Mouse (Mus musculus): ENCODE data around the gene Flt3l. TPM values are rescaled to one million over a fixed set of nuclear protein-coding genes. Genes with fewer than 3 reads are reported as not detected.

Gene Flt3l
- polyA plus RNA-seq, 1 experiment: 1.6 TPM

- TF ChIP-seq MAX (IDR thresholded peaks at IDR 0.05): no peak
- TF ChIP-seq USF1 (IDR thresholded peaks at IDR 0.05; ENCODE audit: low read depth): no peak
- no peak for TF ChIP-seq CEBPB (IDR thresholded peaks at IDR 0.05; ENCODE audit: low read depth)
- no peak for TF ChIP-seq MYOD1 (IDR thresholded peaks at IDR 0.05; ENCODE audit: control insufficient read depth, insufficient read length, low read depth)
- Histone ChIP-seq H3K36me3 (ENCODE audit: control insufficient read depth, insufficient read depth) (no peaks in the 10 kb centered on the region), H3K79me3 (ENCODE audit: low read depth) (no peaks in the 10 kb centered on the region), H3K79me2 (ENCODE audit: control insufficient read depth, insufficient read depth) (no peaks in the 10 kb centered on the region), H3K4me3 (ENCODE audit: insufficient read depth, poor library complexity, severe bottlenecking) (no peak overlapping the region), H3ac (ENCODE audit: control insufficient read depth, insufficient read length, low read depth) (no peak overlapping the region), H3K27me3 (ENCODE audit: control insufficient read depth, insufficient read depth, insufficient read length) (no peaks in the 10 kb centered on the region)
These were observed 1.2 kb upstream of the Flt3l start for GRCm38 (mm10) chr7:45137171-45138006.

GRCm38 (mm10) chr7:45135370-45135769 lies 862 bp downstream of the Flt3l start:
- Histone ChIP-seq H3K36me3 (ENCODE audit: control insufficient read depth, insufficient read depth) (no peaks in the 10 kb centered on the region), H3ac (ENCODE audit: control insufficient read depth, insufficient read length, low read depth) (no peak overlapping the region), H3K27me3 (ENCODE audit: control insufficient read depth, insufficient read depth, insufficient read length) (no peaks in the 10 kb centered on the region), H3K79me2 (ENCODE audit: control insufficient read depth, insufficient read depth) (no peaks in the 10 kb centered on the region), H3K4me3 (ENCODE audit: insufficient read depth, poor library complexity, severe bottlenecking) (no peak overlapping the region), H3K79me3 (ENCODE audit: low read depth) (no peaks in the 10 kb centered on the region)
- TF ChIP-seq CEBPB (IDR thresholded peaks at IDR 0.05; ENCODE audit: low read depth) (no peak), CTCF (IDR thresholded peaks at IDR 0.05; ENCODE audit: control insufficient read depth, insufficient read depth, insufficient read length) (no peak), MYOG (IDR thresholded peaks at IDR 0.05; ENCODE audit: control insufficient read depth, extremely low read depth, insufficient read length) (no peak), USF1 (IDR thresholded peaks at IDR 0.05; ENCODE audit: low read depth) (no peak), MYOD1 (IDR thresholded peaks at IDR 0.05; ENCODE audit: control insufficient read depth, insufficient read length, low read depth) (no peak), MAX (IDR thresholded peaks at IDR 0.05) (no peak), FOSL1 (IDR thresholded peaks at IDR 0.05; ENCODE audit: insufficient read depth, low read length, poor library complexity, severe bottlenecking) (no peak)

- H3K79me3 ChIP-seq (ENCODE audit: low read depth): no peaks in the 10 kb centered on the region
- no peak for TF ChIP-seq MAX (IDR thresholded peaks at IDR 0.05)
- TF ChIP-seq MYOG (IDR thresholded peaks at IDR 0.05; ENCODE audit: control insufficient read depth, extremely low read depth, insufficient read length): no peak
- TF ChIP-seq CTCF (IDR thresholded peaks at IDR 0.05; ENCODE audit: control insufficient read depth, insufficient read depth, insufficient read length): no peak
- TF ChIP-seq CEBPB (IDR thresholded peaks at IDR 0.05; ENCODE audit: low read depth): no peak
- no peak for TF ChIP-seq FOSL1 (IDR thresholded peaks at IDR 0.05; ENCODE audit: insufficient read depth, low read length, poor library complexity, severe bottlenecking)
- no peak for TF ChIP-seq MYOD1 (IDR thresholded peaks at IDR 0.05; ENCODE audit: control insufficient read depth, insufficient read length, low read depth)
- TF ChIP-seq USF1 (IDR thresholded peaks at IDR 0.05; ENCODE audit: low read depth): no peak
- no peaks in the 10 kb centered on the region for H3K36me3 ChIP-seq (ENCODE audit: control insufficient read depth, insufficient read depth)
- H3K4me3 ChIP-seq (ENCODE audit: insufficient read depth, poor library complexity, severe bottlenecking): no peak overlapping the region
- H3ac ChIP-seq (ENCODE audit: control insufficient read depth, insufficient read length, low read depth): no peak overlapping the region
- H3K79me2 ChIP-seq (ENCODE audit: control insufficient read depth, insufficient read depth): no peaks in the 10 kb centered on the region
- H3K27me3 ChIP-seq (ENCODE audit: control insufficient read depth, insufficient read depth, insufficient read length): no peaks in the 10 kb centered on the region
These were observed 1.6 kb downstream of the Flt3l start for GRCm38 (mm10) chr7:45134544-45135026.

GRCm38 (mm10) chr7:45133446-45134159 lies 2.6 kb downstream of the Flt3l start:
- Histone ChIP-seq H3K79me3 (ENCODE audit: low read depth) (no peaks in the 10 kb centered on the region), H3K4me3 (ENCODE audit: insufficient read depth, poor library complexity, severe bottlenecking) (no peak overlapping the region), H3K79me2 (ENCODE audit: control insufficient read depth, insufficient read depth) (peaks cover under 1% of the 10 kb centered on the region), H3K36me3 (ENCODE audit: control insufficient read depth, insufficient read depth) (no peaks in the 10 kb centered on the region), H3K27me3 (ENCODE audit: control insufficient read depth, insufficient read depth, insufficient read length) (no peaks in the 10 kb centered on the region), H3ac (ENCODE audit: control insufficient read depth, insufficient read length, low read depth) (no peak overlapping the region)
- TF ChIP-seq MYOD1 (IDR thresholded peaks at IDR 0.05; ENCODE audit: control insufficient read depth, insufficient read length, low read depth) (no peak), CEBPB (IDR thresholded peaks at IDR 0.05; ENCODE audit: low read depth) (no peak), FOSL1 (IDR thresholded peaks at IDR 0.05; ENCODE audit: insufficient read depth, low read length, poor library complexity, severe bottlenecking) (no peak), MAX (IDR thresholded peaks at IDR 0.05) (no peak), CTCF (IDR thresholded peaks at IDR 0.05; ENCODE audit: control insufficient read depth, insufficient read depth, insufficient read length) (no peak), USF1 (IDR thresholded peaks at IDR 0.05; ENCODE audit: low read depth) (no peak), MYOG (IDR thresholded peaks at IDR 0.05; ENCODE audit: control insufficient read depth, extremely low read depth, insufficient read length) (no peak)

- H3K79me3 ChIP-seq (ENCODE audit: low read depth): peaks cover 15% of the 10 kb centered on the region
- no peaks in the 10 kb centered on the region for H3K27me3 ChIP-seq (ENCODE audit: control insufficient read depth, insufficient read depth, insufficient read length)
- TF ChIP-seq FOSL1 (IDR thresholded peaks at IDR 0.05; ENCODE audit: insufficient read depth, low read length, poor library complexity, severe bottlenecking) (no peak), CTCF (IDR thresholded peaks at IDR 0.05; ENCODE audit: control insufficient read depth, insufficient read depth, insufficient read length) (no peak), MYOD1 (IDR thresholded peaks at IDR 0.05; ENCODE audit: control insufficient read depth, insufficient read length, low read depth) (no peak), MAX (IDR thresholded peaks at IDR 0.05) (no peak), USF1 (IDR thresholded peaks at IDR 0.05; ENCODE audit: low read depth) (no peak), MYOG (IDR thresholded peaks at IDR 0.05; ENCODE audit: control insufficient read depth, extremely low read depth, insufficient read length) (no peak), CEBPB (IDR thresholded peaks at IDR 0.05; ENCODE audit: low read depth) (no peak)
- peaks cover 14% of the 10 kb centered on the region for H3K36me3 ChIP-seq (ENCODE audit: control insufficient read depth, insufficient read depth)
- H3K4me3 ChIP-seq (ENCODE audit: insufficient read depth, poor library complexity, severe bottlenecking): no peak overlapping the region
- no peak overlapping the region for H3ac ChIP-seq (ENCODE audit: control insufficient read depth, insufficient read length, low read depth)
- H3K79me2 ChIP-seq (ENCODE audit: control insufficient read depth, insufficient read depth): peaks cover 18% of the 10 kb centered on the region
These were observed 4.4 kb downstream of the Flt3l start for GRCm38 (mm10) chr7:45131850-45132249.
